Mouse (Mus musculus) E14TG2a.4 (cell line): Measurements from ENCODE around the gene Dab1.
A peak's percentile ranks its signal among the peaks of the same experiment; 100 is the strongest.

Source experiments
- H3K27me3 ChIP-seq: 2 replicates; pipeline ENCODE4 v1.6.1; 2014; ENCODE audit warnings: low read length, control low read depth; ENCODE audit not compliant: insufficient read depth
- H3K36me3 ChIP-seq: 2 replicates; pipeline ENCODE4 v1.6.1; 2014; ENCODE audit warnings: low read length, control low read depth; ENCODE audit not compliant: insufficient read depth
- H3K4me1 ChIP-seq: replicated peaks from 2 replicates; pipeline ENCODE4 v1.6.1; 2014; ENCODE audit warnings: low read depth, low read length, control low read depth
- H3K4me3 ChIP-seq: replicated peaks from 2 replicates; pipeline ENCODE4 v1.5.1; 2014; ENCODE audit warnings: mild to moderate bottlenecking, low read length
- H3K9me3 ChIP-seq: 2 replicates; pipeline ENCODE4 v1.6.1; 2014; ENCODE audit warnings: low read length, control low read depth
- CTCF ChIP-seq: conservative IDR thresholded peaks from 2 replicates; pipeline ENCODE4 v1.5.1; 2014; ENCODE audit warnings: low read length
- NANOG ChIP-seq: IDR thresholded peaks from 2 replicates; pipeline ENCODE4 v1.6.1; 2014; ENCODE audit warnings: borderline replicate concordance, low read length, mixed read lengths
- POU5F1 ChIP-seq: IDR thresholded peaks from 2 replicates; pipeline ENCODE4 v1.6.1; 2014; ENCODE audit warnings: low read length, borderline replicate concordance

Dab1 gene

GRCm38 (mm10) chr4:103619946-103620371 lies 800 bp downstream of the Dab1 start:
- peaks cover 57% of the 10 kb centered on the region for H3K27me3 ChIP-seq
- TF ChIP-seq CTCF, result no peak
- TF ChIP-seq POU5F1, result no peak
- TF ChIP-seq NANOG, result no peak

GRCm38 (mm10) chr4:103620590-103621155 lies 1.5 kb downstream of the Dab1 start:
- no peaks in the 10 kb centered on the region for H3K9me3 ChIP-seq
- peaks cover 55% of the 10 kb centered on the region for H3K27me3 ChIP-seq
- H3K4me3 ChIP-seq, result peak overlapping the region; percentile 80; the same call in 1 of the 2 replicates
- peaks cover 5% of the 10 kb centered on the region; the same call in 1 of the 2 replicates for H3K4me1 ChIP-seq
- no peaks in the 10 kb centered on the region for H3K36me3 ChIP-seq
- no peak for TF ChIP-seq CTCF
- no peak for TF ChIP-seq NANOG
- TF ChIP-seq POU5F1, result no peak

More at GRCm38 (mm10) chr4:103619946-103620371, 800 bp downstream of the Dab1 start:
- no peaks in the 10 kb centered on the region for H3K36me3 ChIP-seq
- peaks cover 5% of the 10 kb centered on the region; the same call in 1 of the 2 replicates for H3K4me1 ChIP-seq
- peak overlapping the region; percentile 80 for H3K4me3 ChIP-seq
- 0 out of 2 replicates have a peak, but pooled peaks cover 6% of the 10 kb centered on the region for H3K9me3 ChIP-seq

- H3K9me3 ChIP-seq, result no peaks in the 10 kb centered on the region
- H3K4me1 ChIP-seq, result peaks cover 5% of the 10 kb centered on the region; the same call in 1 of the 2 replicates
- H3K4me3 ChIP-seq, result no peak overlapping the region
- no peaks in the 10 kb centered on the region for H3K36me3 ChIP-seq
- peaks cover 53% of the 10 kb centered on the region for H3K27me3 ChIP-seq
- TF ChIP-seq CTCF (no peak), NANOG (no peak), POU5F1 (no peak)
Observed at GRCm38 (mm10) chr4:103621586-103621985, 2.4 kb downstream of the Dab1 start.

GRCm38 (mm10) chr4:103630177-103630576 lies 11.0 kb downstream of the Dab1 start:
- H3K9me3 ChIP-seq, result no peaks in the 10 kb centered on the region
- no peaks in the 10 kb centered on the region for H3K36me3 ChIP-seq
- H3K4me3 ChIP-seq, result no peak overlapping the region
- TF ChIP-seq POU5F1 (no peak), CTCF (no peak), NANOG (no peak)
- no peaks in the 10 kb centered on the region; the same call in 1 of the 2 replicates for H3K27me3 ChIP-seq
- H3K4me1 ChIP-seq, result no peaks in the 10 kb centered on the region

- Histone ChIP-seq H3K4me1 (peaks cover 5% of the 10 kb centered on the region; the same call in 1 of the 2 replicates), H3K27me3 (peaks cover 3% of the 10 kb centered on the region), H3K4me3 (no peak overlapping the region), H3K9me3 (no peaks in the 10 kb centered on the region), H3K36me3 (no peaks in the 10 kb centered on the region)
- TF ChIP-seq CTCF (no peak), NANOG (no peak), POU5F1 (no peak)
Observed at GRCm38 (mm10) chr4:103636168-103636776, 17.1 kb downstream of the Dab1 start.

GRCm38 (mm10) chr4:103648209-103648896 lies 29.2 kb downstream of the Dab1 start:
- H3K4me3 ChIP-seq, result no peak overlapping the region
- no peaks in the 10 kb centered on the region for H3K36me3 ChIP-seq
- 0 out of 2 replicates have a peak, but pooled peaks cover 5% of the 10 kb centered on the region for H3K9me3 ChIP-seq
- no peaks in the 10 kb centered on the region for H3K27me3 ChIP-seq
- TF ChIP-seq CTCF (no peak), POU5F1 (no peak), NANOG (no peak)
- H3K4me1 ChIP-seq, result no peaks in the 10 kb centered on the region

GRCm38 (mm10) chr4:103655740-103656139 lies 36.6 kb downstream of the Dab1 start:
- Histone ChIP-seq H3K36me3 (no peaks in the 10 kb centered on the region), H3K27me3 (peaks cover 7% of the 10 kb centered on the region; the same call in 1 of the 2 replicates), H3K4me1 (no peaks in the 10 kb centered on the region), H3K9me3 (no peaks in the 10 kb centered on the region), H3K4me3 (no peak overlapping the region)
- TF ChIP-seq NANOG, result no peak
- no peak for TF ChIP-seq CTCF
- no peak for TF ChIP-seq POU5F1

- Histone ChIP-seq H3K4me3 (no peak overlapping the region), H3K36me3 (no peaks in the 10 kb centered on the region)
Observed at GRCm38 (mm10) chr4:103661386-103661785, 42.2 kb downstream of the Dab1 start.

GRCm38 (mm10) chr4:103667438-103667837 lies 48.3 kb downstream of the Dab1 start:
- H3K27me3 ChIP-seq, result no peaks in the 10 kb centered on the region
- TF ChIP-seq POU5F1 (no peak), NANOG (no peak), CTCF (no peak)
- H3K4me3 ChIP-seq, result no peak overlapping the region
- H3K9me3 ChIP-seq, result no peaks in the 10 kb centered on the region
- no peaks in the 10 kb centered on the region for H3K4me1 ChIP-seq
- no peaks in the 10 kb centered on the region for H3K36me3 ChIP-seq

More at GRCm38 (mm10) chr4:103661386-103661785, 42.2 kb downstream of the Dab1 start:
- Histone ChIP-seq H3K4me1 (no peaks in the 10 kb centered on the region), H3K27me3 (no peaks in the 10 kb centered on the region), H3K9me3 (no peaks in the 10 kb centered on the region)
- no peak for TF ChIP-seq NANOG
- no peak for TF ChIP-seq CTCF
- TF ChIP-seq POU5F1, result no peak
